9 mouse cellular contexts compared by ENCODE assay signal in genomic region chr17:29736448-29737014, GRCm38 (mm10). TPM values are rescaled to one million over a fixed set of nuclear protein-coding genes. Genes with fewer than 3 reads are reported as not detected.
DNase-seq lines count a peak whose midpoint lies in the region; ATAC-seq and TF ChIP-seq lines count a peak whose summit lies in the region.
"Had no signal": no experiment of that assay in that cellular context is flagged by ENCODE, and none has a peak within 500 bp of the region (broad histone marks: within the 10 kb centered on the region; RNA-seq: fewer than 3 reads in every experiment).

No protein-coding gene starts in this region.

- H3K4me3 ChIP-seq in layer of hippocampus, adult 2 months, result no peak overlapping the region
- no peak overlapping the region for H3K4me3 ChIP-seq in forebrain, embryonic 13.5 days
- H3K4me3 ChIP-seq in midbrain, embryonic 11.5 days (ENCODE audit: low read depth, low read length), result no peak overlapping the region

- H3K4me1 ChIP-seq in forebrain, embryonic 13.5 days, result peaks cover 54% of the 10 kb centered on the region
- peaks cover 17% of the 10 kb centered on the region for H3K4me1 ChIP-seq in midbrain, embryonic 11.5 days (ENCODE audit: control insufficient read depth, insufficient read depth, low read length)

- no peaks in the 10 kb centered on the region; the same call in 1 of the 2 replicates for H3K9me3 ChIP-seq in forebrain, embryonic 13.5 days (replicated peaks)
- no peaks in the 10 kb centered on the region for H3K9me3 ChIP-seq in midbrain, embryonic 11.5 days (ENCODE audit: control insufficient read depth, low read length)

- WGBS in forebrain, embryonic 13.5 days, result 10% methylated on average over 15 of the region's 15 CpGs
- 25% methylated on average over 15 of the region's 15 CpGs for WGBS in midbrain, embryonic 11.5 days

- DNase-seq in layer of hippocampus, adult 2 months (ENCODE audit: low spot score in 2 of 2), result no peak
- DNase-seq in layer of hippocampus, postnatal 14 days (ENCODE audit: low spot score in 2 of 2), result no peak
- peak; percentile 91 for DNase-seq in midbrain, embryonic 11.5 days (ENCODE audit: low spot score, missing footprints)
- DNase-seq in lung, adult 18-20 months, result no peak
- DNase-seq in gastrocnemius, postnatal 10 days, result no peak
- DNase-seq in thymus, postnatal 4 days, result no peak
- DNase-seq: lung, postnatal 14 days; thymus, postnatal 36 days had no signal

- H3K27me3 ChIP-seq in forebrain, embryonic 13.5 days, result no peaks in the 10 kb centered on the region
- no peaks in the 10 kb centered on the region for H3K27me3 ChIP-seq in midbrain, embryonic 11.5 days (ENCODE audit: control insufficient read depth, insufficient read depth, low read length)

- peak overlapping the region; percentile 10; the same call in 1 of the 2 replicates for H3K4me2 ChIP-seq in forebrain, embryonic 13.5 days
- H3K4me2 ChIP-seq in midbrain, embryonic 11.5 days, result no peak overlapping the region

- H3K9ac ChIP-seq in forebrain, embryonic 13.5 days, result 0 out of 2 replicates have a peak overlapping the region, but pooled peaks have one; percentile 26
- H3K9ac ChIP-seq in midbrain, embryonic 11.5 days (ENCODE audit: low read length), result peak overlapping the region; percentile 24

- H3K27ac ChIP-seq in layer of hippocampus, adult 2 months, result peak overlapping the region; percentile 48; the same call in 1 of the 2 replicates
- H3K27ac ChIP-seq in forebrain, embryonic 13.5 days, result peak overlapping the region; percentile 80
- peak overlapping the region; percentile 73 for H3K27ac ChIP-seq in midbrain, embryonic 11.5 days (ENCODE audit: low read depth, low read length)

- TF ChIP-seq CTCF in layer of hippocampus, adult 2 months (conservative IDR thresholded peaks at IDR 0.05), result no peak

- ATAC-seq in forebrain, embryonic 13.5 days, result peak; percentile 43; the same call in 1 of the 2 replicates
- peak; percentile 56 for ATAC-seq in midbrain, embryonic 11.5 days (ENCODE audit: low FRiP score)

- no peaks in the 10 kb centered on the region for H3K36me3 ChIP-seq in forebrain, embryonic 13.5 days (ENCODE audit: poor library complexity, severe bottlenecking)
- H3K36me3 ChIP-seq in midbrain, embryonic 11.5 days (ENCODE audit: control insufficient read depth, insufficient read depth, low read length), result no peaks in the 10 kb centered on the region

RNA-seq across cellular contexts. Expression of gene Ccdc167, which starts 19.7 kb away (rescaled TPM):
- 10 to 100 TPM; 26.6 TPM for total RNA-seq in layer of hippocampus, adult 2 months (2021)
- total RNA-seq in layer of hippocampus, postnatal 14 days (2021), result 10 to 100 TPM; 15.1 to 23.4 TPM
- polyA plus RNA-seq in forebrain, embryonic 13.5 days (2015; fragmentation: Nextera tagmentation; extraction: Ambion mirVana), result 13.0 and 14.2 TPM in 2 replicates
- 13.5 and 17.0 TPM in 2 replicates for polyA plus RNA-seq in midbrain, embryonic 11.5 days (2014; fragmentation: Nextera tagmentation; extraction: Ambion mirVana)
- total RNA-seq in gastrocnemius, postnatal 10 days (2021), result 1 to 10 TPM; 6.2 to 9.3 TPM
